Mouse (Mus musculus) CH12.LX (cell line): ENCODE measurements at regions not wholly inside any gene's neighbourhood (a gene's known extent, or its start where the extent isn't known, plus 50 kb on each side); places are given as distances from the start of the nearest gene placed in this dataset.

Experiments used
- DNase-seq: peaks from one replicate; pipeline ENCODE4 v3.0.0-alpha.2; 2013; ENCODE audit errors: extremely low read depth
- H3K27ac ChIP-seq: 2 replicates; pipeline ENCODE4 v1.5.1; 2012; ENCODE audit warnings: low read depth, mild to moderate bottlenecking, control low read depth, moderate library complexity; ENCODE audit not compliant: insufficient read depth
- H3K27me3 ChIP-seq: replicated peaks from 2 replicates; pipeline ENCODE3; 2012; ENCODE audit warnings: inconsistent platforms
- H3K36me3 ChIP-seq, 2 experiments: replicated peaks in 1 of 2; 2 replicates each; pipeline versions ENCODE3 to v1.6.1; 2012; ENCODE audit warnings: inconsistent platforms in 1 of 2, low read length in 1 of 2, mild to moderate bottlenecking in 1 of 2, mixed read lengths in 1 of 2, moderate library complexity in 1 of 2; ENCODE audit not compliant: control insufficient read depth in 1 of 2, insufficient read depth in 1 of 2
- H3K4me1 ChIP-seq, 2 experiments: 2 replicates each; pipeline ENCODE4 v1.6.1; 2012; ENCODE audit warnings: inconsistent platforms in 1 of 2, moderate library complexity in 1 of 2; ENCODE audit not compliant: insufficient read depth in 2 of 2, control insufficient read depth in 1 of 2
- H3K4me2 ChIP-seq: 2 replicates; pipeline ENCODE4 v1.6.1; 2012; ENCODE audit warnings: low read depth, mild to moderate bottlenecking, control low read depth; ENCODE audit not compliant: poor library complexity, insufficient read depth, severe bottlenecking
- H3K4me3 ChIP-seq, 3 experiments: fragments of 150-350 bp in 1 of 3; sonication (generic) in 1 of 3; replicated peaks in 1 of 3; 2 replicates each; pipeline versions ENCODE3 to v1.5.1; 2011 to 2012; ENCODE audit warnings: low read depth in 2 of 3, low read length in 2 of 3, mild to moderate bottlenecking in 2 of 3, moderate library complexity in 2 of 3, control low read depth in 1 of 3, improper control_type of control experiment in 1 of 3, inconsistent platforms in 1 of 3, mixed read lengths in 1 of 3; ENCODE audit not compliant: poor library complexity in 1 of 3
- H3K79me2 ChIP-seq: replicated peaks from 2 replicates; pipeline ENCODE4 v1.6.1; 2012; ENCODE audit warnings: mild to moderate bottlenecking, moderate library complexity; ENCODE audit not compliant: control insufficient read depth, poor library complexity, insufficient read depth, severe bottlenecking; ENCODE audit errors: extremely low read depth
- H3K9ac ChIP-seq: 2 replicates; pipeline ENCODE4 v1.6.1; 2012; ENCODE audit warnings: low read depth, mild to moderate bottlenecking, control low read depth, moderate library complexity; ENCODE audit not compliant: insufficient read depth
- H3K9me3 ChIP-seq: replicated peaks from 2 replicates; pipeline ENCODE3; 2012; ENCODE audit warnings: low read length, inconsistent platforms, mixed read lengths
- BHLHE40 ChIP-seq: IDR thresholded peaks from 2 replicates; pipeline ENCODE4 v1.6.1; 2011; ENCODE audit warnings: mild to moderate bottlenecking, low read depth, low read length, improper control_type of control experiment
- CHD1 ChIP-seq: IDR thresholded peaks from 2 replicates; pipeline ENCODE4 v1.6.1; 2012; ENCODE audit warnings: low read depth, low read length, improper control_type of control experiment, inconsistent platforms
- ELF1 ChIP-seq: IDR thresholded peaks from 2 replicates; pipeline ENCODE4 v1.6.1; 2014; ENCODE audit warnings: low read depth, mild to moderate bottlenecking, inconsistent platforms, low read length, improper control_type of control experiment
- EP300 ChIP-seq: IDR thresholded peaks from 2 replicates; pipeline ENCODE4 v1.6.1; 2011; ENCODE audit warnings: low read length, improper control_type of control experiment
- HCFC1 ChIP-seq: IDR thresholded peaks from 2 replicates; pipeline ENCODE4 v1.6.1; 2012; ENCODE audit warnings: low read depth, mild to moderate bottlenecking, inconsistent platforms, low read length, improper control_type of control experiment
- JUN ChIP-seq: IDR thresholded peaks from 2 replicates; pipeline ENCODE4 v1.6.1; 2011; ENCODE audit warnings: low read depth, mild to moderate bottlenecking, low read length, improper control_type of control experiment, moderate library complexity; ENCODE audit not compliant: insufficient read depth
- JUND ChIP-seq: conservative IDR thresholded peaks from 2 replicates; pipeline ENCODE4 v1.6.1; 2011; ENCODE audit warnings: low read depth, low read length, improper control_type of control experiment
- KAT2A ChIP-seq: IDR thresholded peaks from 2 replicates; pipeline ENCODE4 v1.6.1; 2012; ENCODE audit warnings: low read length, improper control_type of control experiment, inconsistent platforms; ENCODE audit not compliant: insufficient replicate concordance
- MAX ChIP-seq: IDR thresholded peaks from 2 replicates; pipeline ENCODE4 v1.6.1; 2011; ENCODE audit warnings: low read length, improper control_type of control experiment
- MXI1 ChIP-seq: IDR thresholded peaks from 2 replicates; pipeline ENCODE4 v1.6.1; 2011; ENCODE audit warnings: mild to moderate bottlenecking, low read depth, low read length, improper control_type of control experiment
- NELFE ChIP-seq: IDR thresholded peaks from 2 replicates; pipeline ENCODE4 v1.6.1; 2011; ENCODE audit warnings: low read depth, low read length, improper control_type of control experiment
- NRF1 ChIP-seq: IDR thresholded peaks from 2 replicates; pipeline ENCODE4 v1.6.1; 2014; ENCODE audit warnings: low read depth, mild to moderate bottlenecking, inconsistent platforms, low read length, improper control_type of control experiment, moderate library complexity
- POLR2A ChIP-seq: IDR thresholded peaks from 2 replicates; pipeline ENCODE4 v1.6.1; 2011; ENCODE audit warnings: low read depth, mild to moderate bottlenecking, improper control_type of control experiment, low read length
- POLR2AphosphoS2 ChIP-seq: IDR thresholded peaks from 2 replicates; pipeline ENCODE4 v1.6.1; 2011; ENCODE audit warnings: low read depth, low read length, improper control_type of control experiment
- RAD21 ChIP-seq: IDR thresholded peaks from 2 replicates; pipeline ENCODE4 v1.6.1; 2011; ENCODE audit warnings: low read depth, mild to moderate bottlenecking, low read length, improper control_type of control experiment, moderate library complexity
- RCOR1 ChIP-seq: conservative IDR thresholded peaks from 2 replicates; pipeline ENCODE4 v1.6.1; 2012; ENCODE audit warnings: low read depth, mild to moderate bottlenecking, inconsistent platforms, low read length, improper control_type of control experiment
- SIN3A ChIP-seq: IDR thresholded peaks from 2 replicates; pipeline ENCODE4 v1.6.1; 2012; ENCODE audit warnings: low read length, improper control_type of control experiment, inconsistent platforms
- SMC3 ChIP-seq: IDR thresholded peaks from 2 replicates; pipeline ENCODE4 v1.6.1; 2011; ENCODE audit warnings: low read depth, low read length, improper control_type of control experiment
- TBP ChIP-seq: conservative IDR thresholded peaks from 2 replicates; pipeline ENCODE4 v1.6.1; 2011; ENCODE audit warnings: low read depth, low read length, improper control_type of control experiment
- TCF12 ChIP-seq: IDR thresholded peaks from 2 replicates; pipeline ENCODE4 v1.6.1; 2014; ENCODE audit warnings: low read depth, mild to moderate bottlenecking, inconsistent platforms, low read length, improper control_type of control experiment
- UBTF ChIP-seq: IDR thresholded peaks from 2 replicates; pipeline ENCODE4 v1.6.1; 2012; ENCODE audit warnings: low read depth, mild to moderate bottlenecking, inconsistent platforms, low read length, improper control_type of control experiment, moderate library complexity
- USF1 ChIP-seq: IDR thresholded peaks from 2 replicates; pipeline ENCODE4 v1.6.1; 2014; ENCODE audit warnings: low read depth, mild to moderate bottlenecking, inconsistent platforms, low read length, improper control_type of control experiment
- USF2 ChIP-seq: conservative IDR thresholded peaks from 2 replicates; pipeline ENCODE4 v1.6.1; 2011; ENCODE audit warnings: low read depth, low read length, improper control_type of control experiment
- ZC3H11A ChIP-seq: IDR thresholded peaks from 2 replicates; pipeline ENCODE4 v1.6.1; 2012; ENCODE audit warnings: low read depth, mild to moderate bottlenecking, inconsistent platforms, low read length, improper control_type of control experiment
- ZMIZ1 ChIP-seq: IDR thresholded peaks from 2 replicates; pipeline ENCODE4 v1.6.1; 2012; ENCODE audit warnings: low read depth, mild to moderate bottlenecking, inconsistent platforms, low read length, improper control_type of control experiment
- ZNF384 ChIP-seq: IDR thresholded peaks from 2 replicates; pipeline ENCODE4 v1.6.1; 2012; ENCODE audit warnings: low read depth, low read length, improper control_type of control experiment, inconsistent platforms
- dilution Hi-C: fragments of 300-500 bp; cut with MboI; formaldehyde crosslinking; loops from 2 replicates; pipeline ENCODE4 v1.14.3; 2020; ENCODE audit warnings: low sequenced_read_pairs; ENCODE audit not compliant: extremely low pct_unique_long_range_greater_than_20kb, extremely low pct_ligation_motif_present
- in situ Hi-C: fragments of 300-500 bp; cut with MboI; formaldehyde crosslinking; loops from 3 replicates; pipeline ENCODE4 v1.14.3; 2019; ENCODE audit warnings: low sequenced_read_pairs, low pct_ligation_motif_present, low pct_unique_long_range_greater_than_20kb, mixed read lengths

DNA sequence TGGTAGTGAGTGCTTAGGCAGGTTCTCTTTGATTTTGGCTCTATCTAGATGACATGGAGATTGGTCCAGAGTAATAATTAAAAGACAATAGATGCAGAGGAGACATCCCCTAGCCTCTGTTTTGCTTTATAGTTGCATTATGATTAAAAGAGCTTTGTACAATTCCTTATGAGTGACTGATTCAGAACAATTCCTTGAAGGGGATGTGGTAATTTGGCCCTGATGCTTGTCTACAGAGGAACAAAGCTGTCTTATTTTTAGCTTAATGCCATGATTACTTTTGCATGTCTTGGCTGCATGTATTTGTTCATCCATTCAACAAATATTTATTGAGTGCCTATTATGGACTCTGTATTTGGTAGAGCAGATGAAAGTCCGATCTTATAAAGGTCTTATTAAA lies 218.9 kb upstream of the Cadps start:
- Histone ChIP-seq H3K27me3 (no peaks in the 10 kb centered on the region), H3K36me3 (no peaks in the 10 kb centered on the region), H3K9ac (no peak overlapping the region), H3K79me2 (no peaks in the 10 kb centered on the region), H3K4me2 (no peak overlapping the region), H3K27ac (no peak overlapping the region), H3K4me1 (peaks cover 0 to 6% of the 10 kb centered on the region in 2 experiments; a peak in 3 of 4 replicates), H3K9me3 (no peaks in the 10 kb centered on the region), H3K4me3 (no peak overlapping the region)
- no peak for TF ChIP-seq NELFE
- TF ChIP-seq UBTF = no peak
- TF ChIP-seq MAX = no peak
- TF ChIP-seq EP300 = no peak
- no peak for TF ChIP-seq KAT2A
- TF ChIP-seq SIN3A = no peak
- no peak for TF ChIP-seq ZC3H11A
- TF ChIP-seq NRF1 = no peak
- TF ChIP-seq BHLHE40 = no peak
- no peak for TF ChIP-seq USF1
- TF ChIP-seq ZNF384 = no peak
- TF ChIP-seq MXI1 = no peak
- no peak for TF ChIP-seq JUND
- TF ChIP-seq USF2 = no peak
- TF ChIP-seq RAD21 = no peak
- no peak for TF ChIP-seq TBP
- TF ChIP-seq POLR2A = no peak
- TF ChIP-seq JUN = no peak
- no peak for TF ChIP-seq ELF1
- TF ChIP-seq CHD1 = no peak
- DNase-seq = no peak
- in situ Hi-C loops = no loop called here
- dilution Hi-C loops = no loop called here

DNA sequence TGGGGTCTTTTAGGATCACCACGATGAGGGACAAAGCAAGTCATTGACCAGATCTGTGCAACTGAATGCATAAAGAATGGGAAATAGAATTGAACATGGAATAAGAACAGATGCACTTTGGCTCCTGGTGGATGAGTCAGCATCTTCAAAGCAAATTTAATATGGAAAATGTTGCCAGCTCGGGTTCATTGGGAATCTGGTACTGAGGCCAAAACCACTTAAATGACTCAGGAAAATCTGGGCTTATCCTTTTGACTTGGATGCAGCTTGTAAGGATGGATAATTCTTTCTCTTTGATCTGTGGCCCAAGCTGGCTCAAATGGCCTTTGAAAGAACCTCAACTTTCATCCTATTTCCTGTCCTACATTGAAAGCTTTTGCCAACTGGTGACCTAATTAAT lies 217.3 kb upstream of the Cadps start:
- no peak overlapping the region for H3K9ac ChIP-seq
- H3K27ac ChIP-seq = no peak overlapping the region
- H3K4me3 ChIP-seq = no peak overlapping the region
- no peak overlapping the region for H3K4me2 ChIP-seq
- H3K79me2 ChIP-seq = no peaks in the 10 kb centered on the region
- H3K4me1 ChIP-seq = no peaks in the 10 kb centered on the region; a peak in 1 of 4 replicates
- H3K27me3 ChIP-seq = no peaks in the 10 kb centered on the region
- no peak for DNase-seq
- no peaks in the 10 kb centered on the region for H3K9me3 ChIP-seq
- in situ Hi-C loops (no loop called here), dilution Hi-C loops (no loop called here)
- no peak for TF ChIP-seq SMC3
- no peak for TF ChIP-seq HCFC1
- TF ChIP-seq TCF12 = no peak
- no peak for TF ChIP-seq ZMIZ1
- TF ChIP-seq ZNF384 = no peak
- no peak for TF ChIP-seq ZC3H11A
- no peak for TF ChIP-seq RAD21
- TF ChIP-seq UBTF = no peak
- TF ChIP-seq RCOR1 = no peak
- TF ChIP-seq NRF1 = no peak
- TF ChIP-seq POLR2AphosphoS2 = no peak
- no peak for TF ChIP-seq MXI1
- no peak for TF ChIP-seq TBP
- no peak for TF ChIP-seq ELF1
- no peaks in the 10 kb centered on the region for H3K36me3 ChIP-seq
